Mouse (Mus musculus) retina, adult 2 months (tissue): ENCODE data around the gene Psmg4.

Experiments used
- DNase-seq: peaks from one replicate; pipeline ENCODE4 v3.0.0-alpha.2; 2012; ENCODE audit warnings: low read depth, low spot score

The Psmg4 gene

GRCm38 (mm10) chr13:34148767-34149392, 13.9 kb upstream of the Psmg4 start:
- DNase-seq = no peak

GRCm38 (mm10) chr13:34149463-34150176, 13.1 kb upstream of the Psmg4 start:
- no peak for DNase-seq

GRCm38 (mm10) chr13:34150271-34151027, 12.3 kb upstream of the Psmg4 start:
- DNase-seq = no peak

GRCm38 (mm10) chr13:34151425-34151824, 11.3 kb upstream of the Psmg4 start:
- no peak for DNase-seq

DNA sequence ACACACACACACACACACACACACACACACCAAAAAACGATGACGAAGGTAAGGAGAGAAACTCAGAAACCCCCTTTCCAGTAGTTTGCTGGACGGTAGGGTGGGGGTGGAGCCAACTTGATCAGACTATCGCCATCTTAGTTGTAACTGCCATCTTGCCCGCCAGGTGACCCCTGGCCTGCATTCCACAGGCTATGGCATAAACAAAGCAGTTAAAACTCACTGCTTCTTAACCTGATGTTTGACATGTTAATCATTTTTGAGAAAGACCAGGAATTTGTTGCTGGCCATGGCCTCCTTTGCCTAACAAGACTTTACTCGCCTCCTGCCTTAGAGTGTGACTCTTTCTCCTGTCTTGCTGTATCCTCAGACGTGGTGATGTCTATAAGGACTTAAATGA, 10.1 kb upstream of the Psmg4 start:
- DNase-seq = no peak

- no peak for DNase-seq
Measured at GRCm38 (mm10) chr13:34153254-34154011, 9.3 kb upstream of the Psmg4 start.

DNA sequence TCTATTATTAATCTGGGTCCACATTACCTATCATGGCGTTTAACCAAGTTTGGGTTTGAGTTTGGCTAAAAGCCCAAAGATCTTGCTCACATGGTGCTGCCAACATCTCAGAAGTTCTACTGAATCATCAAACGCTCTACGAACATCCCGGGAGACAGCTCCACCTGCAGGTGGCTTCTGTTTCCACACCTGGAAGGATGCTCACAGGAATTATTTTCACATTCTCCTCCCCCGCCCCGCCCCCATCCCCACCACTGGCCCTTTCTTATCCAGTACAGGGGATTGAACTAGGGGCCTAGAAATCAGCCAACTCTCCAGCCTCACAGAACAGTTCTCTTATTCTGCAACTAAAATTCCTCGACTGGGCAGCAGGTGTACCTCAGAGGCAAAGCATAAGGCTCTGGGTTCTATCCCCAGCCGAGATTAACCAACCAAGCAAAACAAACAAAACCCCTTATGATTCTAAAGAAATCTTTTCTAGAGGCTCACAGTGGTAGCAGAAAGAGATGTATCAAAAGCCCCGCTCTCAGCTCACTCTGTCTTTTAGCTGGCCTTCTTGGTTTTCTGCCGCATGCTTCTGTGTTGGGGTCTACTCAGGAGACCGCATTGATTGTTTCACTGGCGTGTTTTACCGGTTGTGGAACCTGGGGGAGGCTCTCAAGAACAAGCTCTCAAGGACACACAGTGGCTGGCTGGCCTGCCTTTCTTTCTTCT, 8.4 kb upstream of the Psmg4 start:
- no peak for DNase-seq

GRCm38 (mm10) chr13:34154931-34155272, 7.9 kb upstream of the Psmg4 start:
- no peak for DNase-seq

GRCm38 (mm10) chr13:34156133-34156839, 6.5 kb upstream of the Psmg4 start:
- no peak for DNase-seq

DNA sequence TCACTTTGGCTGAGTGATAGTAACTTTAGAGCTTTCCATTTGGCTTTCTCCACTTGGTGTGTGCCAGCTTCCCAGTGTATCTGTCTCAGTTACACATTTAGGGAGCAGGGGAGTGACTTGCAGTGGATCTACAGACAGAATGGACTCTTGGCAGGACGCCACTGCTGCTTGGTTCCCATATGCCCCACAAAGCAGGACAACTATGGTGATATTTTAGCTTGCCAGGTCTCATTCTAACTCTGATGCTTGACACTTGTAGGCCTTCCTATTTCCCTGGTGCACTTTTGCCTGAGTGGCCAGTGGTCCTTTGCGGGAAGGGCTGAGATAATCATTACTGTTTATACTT, 6.0 kb upstream of the Psmg4 start:
- DNase-seq = no peak

GRCm38 (mm10) chr13:34157596-34158157, 5.1 kb upstream of the Psmg4 start:
- no peak for DNase-seq

DNA sequence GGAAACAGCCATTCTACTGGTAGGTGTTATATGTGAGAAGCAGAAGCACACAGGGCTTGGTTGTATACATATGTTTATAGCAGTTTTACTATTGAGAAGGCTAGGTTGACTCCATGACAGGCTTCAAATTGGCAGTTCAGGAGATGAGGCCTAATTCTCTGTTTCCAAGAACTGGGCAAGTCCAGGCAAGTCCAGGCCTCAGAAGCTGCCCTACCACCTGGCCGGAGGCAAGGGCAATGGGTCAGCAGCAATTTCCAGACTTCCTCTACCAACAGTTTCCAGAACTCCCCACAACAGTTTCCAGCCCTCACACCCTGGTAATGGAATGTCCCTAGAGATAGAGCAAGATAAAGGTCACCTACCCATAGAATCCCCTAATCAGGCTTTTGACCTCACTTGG, 2.8 kb upstream of the Psmg4 start:
- no peak for DNase-seq

- no peak for DNase-seq
Measured at GRCm38 (mm10) chr13:34163304-34163975, 676 bp downstream of the Psmg4 start.

DNA sequence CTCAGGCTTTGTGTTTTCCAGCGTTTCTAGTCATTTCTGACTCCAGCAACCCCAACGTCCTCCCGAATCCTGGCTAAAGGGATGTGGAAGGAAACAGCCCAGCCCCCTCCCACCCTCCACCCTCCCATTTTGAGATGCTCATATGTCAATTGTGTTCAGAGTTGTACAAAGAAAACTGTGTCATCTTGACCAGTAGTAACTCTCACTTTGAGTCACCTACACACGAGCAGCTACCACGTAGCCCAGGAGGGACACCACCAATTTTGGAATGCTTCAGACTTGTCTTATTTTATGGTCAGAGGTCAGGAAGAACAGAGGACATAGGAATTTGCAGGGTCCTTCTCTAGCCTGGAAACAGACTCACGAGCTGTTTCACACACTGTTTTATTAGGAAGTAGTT, 11.3 kb downstream of the Psmg4 start:
- no peak for DNase-seq

- DNase-seq = no peak
Measured at GRCm38 (mm10) chr13:34181624-34182023, 18.9 kb downstream of the Psmg4 start.

GRCm38 (mm10) chr13:34185371-34185770, 22.6 kb downstream of the Psmg4 start:
- no peak for DNase-seq

DNA sequence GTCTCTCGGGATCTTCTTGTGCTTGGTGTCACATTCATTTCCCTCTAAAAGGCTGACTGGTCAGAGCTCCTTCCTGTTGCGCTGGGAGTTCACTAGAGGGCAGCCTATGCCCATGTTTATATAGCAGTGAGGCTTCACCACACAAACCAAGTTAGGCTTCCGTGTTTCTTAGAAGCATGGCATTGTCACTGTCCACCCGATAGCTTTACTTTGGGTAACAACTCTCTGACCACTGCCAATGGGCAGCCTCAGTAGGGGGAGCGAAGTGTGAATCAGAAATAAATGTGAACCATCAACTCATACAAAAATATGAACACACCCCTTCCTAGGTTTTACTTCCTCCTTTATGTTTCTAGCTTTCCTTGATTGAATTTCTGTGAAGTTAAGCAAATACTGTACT, 24.8 kb downstream of the Psmg4 start:
- DNase-seq = peak; percentile 33

DNA sequence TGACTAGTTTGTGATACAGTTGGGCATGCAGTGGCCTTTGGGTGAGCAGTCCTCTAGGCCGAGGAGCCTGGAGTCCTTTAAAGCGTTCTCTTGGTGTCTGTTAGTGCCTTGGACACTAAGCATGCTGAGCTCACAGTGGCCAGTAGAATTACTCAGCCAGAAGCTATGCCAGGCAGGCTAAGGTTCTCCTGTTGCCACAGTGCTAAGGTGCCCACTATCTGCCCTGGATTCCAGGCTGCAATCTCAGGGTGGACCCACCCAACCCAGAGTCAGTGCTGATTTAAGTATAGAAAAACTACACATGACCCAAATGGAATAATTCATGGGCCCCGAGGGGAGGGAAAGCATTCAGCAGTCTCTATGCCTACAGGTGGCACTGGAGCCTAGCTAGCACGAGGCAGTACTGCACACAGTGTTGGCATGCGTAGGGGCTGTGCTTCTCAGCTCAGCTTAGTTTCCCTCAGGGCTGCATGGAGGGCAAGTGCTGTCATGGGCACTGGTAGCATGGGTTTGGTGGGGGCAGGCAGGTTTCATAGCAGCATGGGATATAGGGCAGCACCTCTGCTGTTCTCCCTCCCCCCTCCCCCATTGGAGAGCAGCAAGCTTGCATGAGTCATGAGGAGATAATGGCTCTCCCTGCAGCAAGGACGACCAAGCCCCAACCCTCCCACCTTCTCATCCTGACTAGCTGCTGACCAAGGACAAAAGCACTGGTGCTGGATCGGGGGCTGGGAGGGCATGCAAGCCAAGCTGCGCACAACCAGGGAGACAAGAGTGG, 29.8 kb downstream of the Psmg4 start:
- DNase-seq = no peak

- no peak for DNase-seq
Measured at GRCm38 (mm10) chr13:34193384-34193783, 30.6 kb downstream of the Psmg4 start.
